Mouse (Mus musculus): ENCODE data around the gene Lgals7. TPM values are rescaled to one million over a fixed set of nuclear protein-coding genes. Genes with fewer than 3 reads are reported as not detected.

The Lgals7 gene
- polyA plus RNA-seq (2015; fragmentation: Nextera tagmentation; extraction: Ambion mirVana) = 3.1 and 6.6 TPM in 2 replicates

GRCm38 (mm10) chr7:28863540-28863939, at the start of gene Lgals7:
Lgals7 (plus strand) TSS chr7:28863853.

GRCm38 (mm10) chr7:28824941-28825685, 38.5 kb upstream of the Lgals7 start, which contains the start of gene Ech1:
Ech1 (plus strand) TSS chr7:28825217.

GRCm38 (mm10) chr7:28833723-28834347, 29.8 kb upstream of the Lgals7 start, which contains the start of gene Lgals4:
Lgals4 (plus strand) TSS chr7:28833854.

GRCm38 (mm10) chr7:28881199-28881598, 17.5 kb downstream of the Lgals7 start, which contains the start of gene Capn12:
Capn12 (plus strand) TSS chr7:28881422.

Other genes starting within 250 kb of the Lgals7 start
- not detected in 2 replicates for gene Acp7, start 232.5 kb upstream of the Lgals7 start, polyA plus RNA-seq (2015; fragmentation: Nextera tagmentation; extraction: Ambion mirVana)
- gene Fbxo27, start 171.0 kb upstream of the Lgals7 start, polyA plus RNA-seq (2015; fragmentation: Nextera tagmentation; extraction: Ambion mirVana) = 3.7 and 4.4 TPM in 2 replicates
- 8.5 and 9.1 TPM in 2 replicates for gene Fbxo17, start 147.0 kb upstream of the Lgals7 start, polyA plus RNA-seq (2015; fragmentation: Nextera tagmentation; extraction: Ambion mirVana)
- 105 and 106 TPM in 2 replicates for gene Mrps12, start 122.0 kb upstream of the Lgals7 start, polyA plus RNA-seq (2015; fragmentation: Nextera tagmentation; extraction: Ambion mirVana)
- 10.5 and 11.5 TPM in 2 replicates for gene Sars2, start 121.9 kb upstream of the Lgals7 start, polyA plus RNA-seq (2015; fragmentation: Nextera tagmentation; extraction: Ambion mirVana)
- not detected in 2 replicates for gene Ccer2, start 107.7 kb upstream of the Lgals7 start, polyA plus RNA-seq (2015; fragmentation: Nextera tagmentation; extraction: Ambion mirVana)
- 48.3 and 50.9 TPM in 2 replicates for gene Sirt2, start 97.1 kb upstream of the Lgals7 start, polyA plus RNA-seq (2015; fragmentation: Nextera tagmentation; extraction: Ambion mirVana)
- 27.8 and 29.3 TPM in 2 replicates for gene Nfkbib, start 96.3 kb upstream of the Lgals7 start, polyA plus RNA-seq (2015; fragmentation: Nextera tagmentation; extraction: Ambion mirVana)
- 2.5 and 5.0 TPM in 2 replicates for gene Rinl, start 74.9 kb upstream of the Lgals7 start, polyA plus RNA-seq (2015; fragmentation: Nextera tagmentation; extraction: Ambion mirVana)
- 146 and 168 TPM in 2 replicates for gene Hnrnpl, start 55.3 kb upstream of the Lgals7 start, polyA plus RNA-seq (2015; fragmentation: Nextera tagmentation; extraction: Ambion mirVana)
- 269 and 271 TPM in 2 replicates for gene Ech1, start 38.6 kb upstream of the Lgals7 start, polyA plus RNA-seq (2015; fragmentation: Nextera tagmentation; extraction: Ambion mirVana)
- gene Lgals4, start 30.0 kb upstream of the Lgals7 start, polyA plus RNA-seq (2015; fragmentation: Nextera tagmentation; extraction: Ambion mirVana) = 8.3 and 10.2 TPM in 2 replicates
- gene Capn12, start 17.6 kb downstream of the Lgals7 start, polyA plus RNA-seq (2015; fragmentation: Nextera tagmentation; extraction: Ambion mirVana) = 0.41 and 0.73 TPM in 2 replicates
- gene Actn4, start 98.5 kb downstream of the Lgals7 start, polyA plus RNA-seq (2015; fragmentation: Nextera tagmentation; extraction: Ambion mirVana) = 305 and 365 TPM in 2 replicates
- 304 and 321 TPM in 2 replicates for gene Eif3k, start 118.0 kb downstream of the Lgals7 start, polyA plus RNA-seq (2015; fragmentation: Nextera tagmentation; extraction: Ambion mirVana)
- gene Map4k1, start 118.2 kb downstream of the Lgals7 start, polyA plus RNA-seq (2015; fragmentation: Nextera tagmentation; extraction: Ambion mirVana) = 2.4 and 3.1 TPM in 2 replicates